ENCODE assay signal across 18 mouse cellular contexts in genomic region chr8:64770814-64771213, GRCm38 (mm10).
"Had no signal": no experiment of that assay in that cellular context is flagged by ENCODE, and none has a peak within 500 bp of the region (broad histone marks: within the 10 kb centered on the region; RNA-seq: fewer than 3 reads in every experiment).

No protein-coding gene starts in this region.

- ATAC-seq: liver, postnatal 0 days; lung, postnatal 0 days; midbrain, embryonic 13.5 days; midbrain, embryonic 16.5 days had no signal

- H3K4me1 ChIP-seq: limb, embryonic 12.5 days; limb, embryonic 15.5 days; midbrain, embryonic 10.5 days; midbrain, embryonic 13.5 days had no signal

- H3K9me3 ChIP-seq: limb, embryonic 12.5 days; limb, embryonic 15.5 days; megakaryocyte, embryonic 14.5 days; midbrain, embryonic 10.5 days; midbrain, embryonic 13.5 days had no signal

- H3K4me3 ChIP-seq: limb, embryonic 12.5 days; limb, embryonic 15.5 days; megakaryocyte, embryonic 14.5 days; midbrain, embryonic 10.5 days; midbrain, embryonic 13.5 days; myocyte had no signal

- H3K9ac ChIP-seq: limb, embryonic 12.5 days; limb, embryonic 15.5 days; liver, embryonic 14.5 days; liver, postnatal 0 days; lung, embryonic 14.5 days; midbrain, embryonic 13.5 days had no signal

- DNase-seq: kidney, adult 9 months; kidney, postnatal 25 days; left cerebral cortex, postnatal 4 days; liver, postnatal 0 days; lung, embryonic 14.5 days; thymus, adult 18-20 months; thymus, postnatal 4 days had no signal

- H3K4me2 ChIP-seq: limb, embryonic 12.5 days; limb, embryonic 15.5 days; liver, embryonic 11.5 days; lung, embryonic 14.5 days; midbrain, embryonic 13.5 days had no signal

- H3K27ac ChIP-seq: kidney, postnatal 0 days; limb, embryonic 12.5 days; limb, embryonic 15.5 days; liver, embryonic 14.5 days; midbrain, embryonic 10.5 days; midbrain, embryonic 13.5 days had no signal

- H3K36me3 ChIP-seq: limb, embryonic 15.5 days had no signal

- H3K27me3 ChIP-seq: limb, embryonic 12.5 days; limb, embryonic 15.5 days; megakaryocyte, embryonic 14.5 days; midbrain, embryonic 13.5 days had no signal
